Mouse (Mus musculus) lung, adult 2 months (tissue): ENCODE data around the gene Drc3. TPM values are rescaled to one million over a fixed set of nuclear protein-coding genes. Genes with fewer than 3 reads are reported as not detected.

Source experiments
- DNase-seq: peaks from one replicate; pipeline ENCODE4 v3.0.0; 2022
- H3K4me1 ChIP-seq: fragments of 200-500 bp; 2 replicates; pipeline ENCODE4 v1.6.1; 2011; ENCODE audit warnings: low read length; ENCODE audit not compliant: control insufficient read depth, insufficient read depth
- H3K4me3 ChIP-seq: fragments of 200-500 bp; replicated peaks from 2 replicates; pipeline ENCODE3; 2011; ENCODE audit warnings: low read depth, mild to moderate bottlenecking, control low read depth, low read length; ENCODE audit errors: extremely low read depth
- CTCF ChIP-seq: fragments of 200-500 bp; IDR thresholded peaks from 2 replicates; pipeline ENCODE4 v1.5.1; 2011; ENCODE audit warnings: mild to moderate bottlenecking, low read length, control low read depth; ENCODE audit not compliant: insufficient read depth
- POLR2A ChIP-seq: fragments of 200-500 bp; IDR thresholded peaks from 2 replicates; pipeline ENCODE4 v1.6.1; 2011; ENCODE audit warnings: low read depth, mild to moderate bottlenecking, control low read depth, low read length, borderline replicate concordance; ENCODE audit errors: extremely low read depth
- WGBS: fragments of 180-500 bp; shearing (Covaris S2); methylation state at CpG from one replicate; pipeline ENCODE4 v1.1.7; 2018; 5-methylcytosine and 5-hydroxymethylcytosine counted together
- polyA plus RNA-seq: library from polyadenylated mRNA; depleted of rRNA; stranded (reverse); fragments of >200 nt; gene quantifications from 2 replicates; pipeline ENCODE4 v1.2.3, GENCODE M21; 2012; rRNA removed

Gene Drc3
- polyA plus RNA-seq, result 10.9 and 17.7 TPM in 2 replicates

DNA sequence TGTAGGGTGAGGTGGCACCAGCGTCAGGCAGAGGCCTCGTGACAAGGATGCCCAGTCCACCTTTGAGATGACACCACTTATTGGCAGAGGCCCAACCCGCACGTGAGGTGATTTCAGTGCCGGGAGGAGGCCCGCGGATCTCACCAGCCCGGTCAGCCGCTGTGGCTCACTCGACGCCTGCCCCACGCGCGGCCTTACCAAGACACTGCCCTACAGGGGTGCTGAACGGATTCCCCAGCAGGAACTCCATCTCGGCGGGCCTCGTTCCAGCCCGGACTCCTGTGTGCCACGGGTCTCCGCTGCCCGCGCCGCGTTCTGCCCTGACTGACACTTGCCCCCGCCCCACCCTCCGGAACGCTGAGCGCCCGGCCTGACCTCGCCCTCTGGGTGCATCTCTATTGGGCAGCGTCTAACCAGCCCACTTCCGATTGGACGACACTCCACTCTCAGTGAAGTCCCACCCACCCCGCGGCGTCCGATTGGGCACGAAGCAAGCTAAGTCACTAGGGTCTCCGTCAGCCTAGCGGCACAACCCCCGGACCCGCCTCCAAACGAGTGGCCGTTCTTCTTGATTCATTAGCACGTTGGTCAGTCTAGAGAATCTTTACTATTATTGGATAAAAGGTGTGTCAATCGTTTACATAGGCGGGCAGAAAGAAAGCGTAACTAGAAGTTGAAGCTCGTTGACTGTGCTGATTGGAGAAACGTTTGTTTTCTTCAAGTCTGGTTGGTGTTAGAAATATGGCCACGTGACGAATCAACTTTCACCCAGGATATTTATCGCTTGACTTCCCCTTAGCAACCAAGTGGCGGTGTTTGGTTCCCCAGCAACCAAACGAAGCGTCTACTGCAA lies at the start of gene Drc3, which contains the start of gene Tom1l2:
TSS of gene Drc3 (plus strand) at position 771 of the 853 bp plus-strand sequence.
TSS of gene Tom1l2 (minus strand) at position 347 of the 853 bp plus-strand sequence.
- under 1% methylated on average over 57 of the region's 57 CpGs for WGBS
- DNase-seq, result peak; percentile 96
- Histone ChIP-seq H3K4me1 (peaks cover 7% of the 10 kb centered on the region), H3K4me3 (peak within 1 kb of the TSS; percentile 81)
- TF ChIP-seq CTCF (no peak), POLR2A (peak; percentile 74; the same call in 1 of the 2 replicates)

DNA sequence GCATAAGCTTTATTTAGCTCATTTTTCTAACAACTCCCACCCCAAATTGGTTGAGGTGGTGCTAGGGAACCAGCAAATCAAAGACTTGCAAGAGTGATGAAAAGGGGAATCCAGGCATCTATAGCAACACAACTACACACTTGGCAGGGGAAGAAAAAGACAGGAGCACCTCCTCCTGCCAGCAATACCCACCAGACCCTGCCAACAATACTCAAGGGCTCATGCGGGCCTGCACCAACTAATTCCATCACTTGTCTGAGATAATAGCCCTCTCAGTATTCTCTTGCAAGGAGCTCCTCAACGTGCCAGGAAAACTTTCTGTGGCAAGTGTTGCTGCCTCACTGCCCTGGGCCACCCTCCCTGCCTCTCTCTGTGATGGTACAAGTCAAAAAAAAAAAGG lies 49.6 kb upstream of the Drc3 start:
- TF ChIP-seq CTCF (no peak), POLR2A (no peak)
- no peak for DNase-seq
- Histone ChIP-seq H3K4me1 (peaks cover 18% of the 10 kb centered on the region), H3K4me3 (no peak overlapping the region)
- WGBS, result 68% methylated on average over 2 of the region's 2 CpGs

DNA sequence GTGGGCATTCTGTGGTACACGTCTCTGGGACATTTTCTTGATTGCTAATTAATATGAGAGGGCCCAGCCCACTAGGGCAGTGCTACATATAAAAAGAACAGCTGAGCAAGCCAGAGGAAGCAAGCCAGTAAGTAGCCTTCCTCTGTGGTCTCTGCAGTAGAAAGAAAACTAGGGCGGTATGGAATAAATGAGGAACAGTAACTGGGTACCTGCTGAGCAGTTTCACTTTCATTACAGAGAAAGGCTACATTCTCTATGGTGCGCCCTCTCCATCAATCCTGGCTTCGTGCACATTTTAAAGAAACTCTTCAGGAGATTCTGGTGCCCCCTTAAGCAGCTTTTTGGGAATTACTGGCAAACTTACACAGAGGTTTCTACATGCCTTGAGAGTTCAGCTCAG lies 47.5 kb upstream of the Drc3 start:
- TF ChIP-seq CTCF (no peak), POLR2A (no peak)
- Histone ChIP-seq H3K4me1 (peaks cover 19% of the 10 kb centered on the region), H3K4me3 (no peak overlapping the region)
- WGBS, result 39% methylated on average over 4 of the region's 4 CpGs
- DNase-seq, result no peak

DNA sequence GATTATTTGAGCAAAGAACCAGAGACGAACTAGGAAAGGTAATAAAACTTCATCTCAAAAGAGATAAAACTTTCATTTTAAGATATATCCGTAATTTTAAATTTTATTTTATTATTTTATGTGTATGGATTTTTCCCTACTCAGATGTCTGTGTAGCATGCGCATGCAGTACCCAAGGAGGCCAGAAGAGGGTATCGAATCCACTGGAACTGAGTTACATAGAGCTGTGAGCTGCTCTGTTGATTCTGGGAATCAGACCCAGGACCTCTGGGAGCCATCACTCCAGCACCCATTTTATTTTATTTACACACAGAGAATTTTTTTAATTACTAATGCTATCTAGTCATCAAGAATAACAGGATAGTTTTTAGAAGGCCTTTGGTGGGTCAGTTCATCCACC lies 46.3 kb upstream of the Drc3 start:
- WGBS, result 88% methylated on average over 4 of the region's 4 CpGs
- peak; percentile 48 for TF ChIP-seq CTCF
- no peak for TF ChIP-seq POLR2A
- H3K4me1 ChIP-seq, result peaks cover 22% of the 10 kb centered on the region
- no peak overlapping the region for H3K4me3 ChIP-seq
- peak; percentile 53 for DNase-seq

DNA sequence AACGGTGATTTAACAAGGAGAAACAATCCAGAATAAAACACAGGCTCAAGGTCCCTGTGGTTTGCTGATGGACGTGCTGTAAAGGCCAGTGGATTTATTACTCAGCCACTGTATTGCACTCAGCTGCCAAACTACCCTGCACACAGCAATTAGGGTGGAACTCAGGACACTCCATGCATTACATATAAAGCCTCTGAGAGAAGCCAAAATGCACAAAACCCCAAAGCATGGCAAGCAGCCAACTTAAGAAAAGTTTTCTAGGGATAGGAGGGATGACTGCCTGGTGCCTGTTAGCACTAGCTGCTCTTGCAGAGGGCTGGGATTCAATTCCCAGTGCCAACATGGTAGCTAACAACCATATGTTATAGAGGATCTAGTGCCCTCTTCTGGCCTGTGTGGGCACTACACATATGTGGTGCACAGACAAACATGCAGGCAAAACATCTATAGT lies 45.7 kb upstream of the Drc3 start:
- H3K4me1 ChIP-seq, result peaks cover 17% of the 10 kb centered on the region
- no peak for DNase-seq
- no peak overlapping the region for H3K4me3 ChIP-seq
- TF ChIP-seq CTCF, result 0 out of 2 replicates have a peak, but pooled peaks have one; percentile 17
- no peak for TF ChIP-seq POLR2A
- 83% methylated on average over 2 of the region's 2 CpGs for WGBS

DNA sequence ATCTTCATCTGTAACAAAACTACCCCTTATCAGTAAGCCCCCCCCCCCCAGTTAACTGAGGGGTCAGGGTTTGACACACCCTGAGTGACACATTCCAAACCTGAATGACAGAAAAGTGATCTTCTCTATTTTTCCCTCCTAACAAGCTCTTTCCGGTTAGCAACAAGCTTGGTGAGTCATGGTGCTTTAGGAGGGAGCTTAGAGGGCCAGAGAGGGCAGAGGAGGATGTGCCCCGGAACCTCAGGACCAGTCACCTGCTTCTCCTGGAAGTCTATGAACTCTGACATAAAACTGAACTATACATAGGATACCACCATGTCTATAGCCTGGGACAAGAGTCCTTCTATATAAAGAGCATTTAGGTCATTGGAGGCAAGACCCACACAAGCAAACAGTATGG lies 45.1 kb upstream of the Drc3 start:
- Histone ChIP-seq H3K4me1 (peaks cover 17% of the 10 kb centered on the region), H3K4me3 (no peak overlapping the region)
- no peak for TF ChIP-seq CTCF
- TF ChIP-seq POLR2A, result no peak
- 48% methylated on average over 2 of the region's 2 CpGs for WGBS
- DNase-seq, result no peak

DNA sequence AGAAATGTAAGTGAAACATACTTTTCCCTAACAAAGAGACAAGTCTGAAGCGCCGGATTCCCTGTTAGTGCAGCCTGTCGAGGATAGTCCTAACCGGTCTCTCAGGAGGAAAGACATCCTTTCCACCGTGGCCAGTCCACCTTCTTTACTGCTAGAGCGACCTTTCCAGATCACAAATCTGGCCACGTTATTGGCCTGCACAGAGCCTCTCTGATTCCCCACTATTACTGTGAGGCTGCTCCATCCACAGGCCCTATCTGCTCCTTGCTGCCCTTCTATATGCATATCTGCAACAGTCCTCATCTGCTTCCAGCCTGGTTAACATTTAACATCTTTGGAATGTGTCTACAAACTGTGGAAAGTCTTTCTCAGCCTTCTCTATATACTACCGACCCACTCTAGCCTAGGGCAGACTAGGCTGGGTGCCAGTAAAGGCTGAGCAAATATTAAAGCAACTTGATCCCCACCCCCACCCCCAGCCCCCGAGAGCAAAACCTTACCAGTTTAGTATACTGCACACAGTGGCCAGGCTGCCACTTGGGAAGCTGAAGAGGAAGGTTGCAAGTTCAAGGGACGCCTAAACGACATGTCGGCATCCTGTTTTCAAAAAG lies 44.5 kb upstream of the Drc3 start:
- Histone ChIP-seq H3K4me3 (no peak overlapping the region), H3K4me1 (peaks cover 17% of the 10 kb centered on the region)
- DNase-seq, result no peak
- TF ChIP-seq POLR2A (no peak), CTCF (no peak)
- WGBS, result 38% methylated on average over 12 of the region's 12 CpGs

DNA sequence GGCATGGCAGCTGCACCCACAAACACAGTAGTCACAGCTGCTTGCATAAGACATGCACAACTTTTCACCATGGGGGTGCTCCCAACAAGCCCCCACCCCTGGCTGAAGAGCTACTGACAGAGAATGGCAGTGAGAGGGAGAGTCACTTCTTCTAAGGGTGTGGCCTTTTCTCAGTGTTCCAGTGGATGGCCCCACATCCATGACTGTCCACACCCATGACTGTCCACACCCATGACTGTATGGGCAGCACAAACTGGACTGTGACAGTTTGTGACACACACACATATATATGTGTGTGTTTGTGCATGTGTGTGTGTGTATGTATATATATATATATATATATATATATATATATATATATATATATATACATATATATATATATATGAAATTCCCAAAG lies 43.3 kb upstream of the Drc3 start:
- DNase-seq, result no peak
- no peak overlapping the region for H3K4me3 ChIP-seq
- peaks cover 17% of the 10 kb centered on the region for H3K4me1 ChIP-seq
- TF ChIP-seq CTCF, result no peak
- TF ChIP-seq POLR2A, result no peak

DNA sequence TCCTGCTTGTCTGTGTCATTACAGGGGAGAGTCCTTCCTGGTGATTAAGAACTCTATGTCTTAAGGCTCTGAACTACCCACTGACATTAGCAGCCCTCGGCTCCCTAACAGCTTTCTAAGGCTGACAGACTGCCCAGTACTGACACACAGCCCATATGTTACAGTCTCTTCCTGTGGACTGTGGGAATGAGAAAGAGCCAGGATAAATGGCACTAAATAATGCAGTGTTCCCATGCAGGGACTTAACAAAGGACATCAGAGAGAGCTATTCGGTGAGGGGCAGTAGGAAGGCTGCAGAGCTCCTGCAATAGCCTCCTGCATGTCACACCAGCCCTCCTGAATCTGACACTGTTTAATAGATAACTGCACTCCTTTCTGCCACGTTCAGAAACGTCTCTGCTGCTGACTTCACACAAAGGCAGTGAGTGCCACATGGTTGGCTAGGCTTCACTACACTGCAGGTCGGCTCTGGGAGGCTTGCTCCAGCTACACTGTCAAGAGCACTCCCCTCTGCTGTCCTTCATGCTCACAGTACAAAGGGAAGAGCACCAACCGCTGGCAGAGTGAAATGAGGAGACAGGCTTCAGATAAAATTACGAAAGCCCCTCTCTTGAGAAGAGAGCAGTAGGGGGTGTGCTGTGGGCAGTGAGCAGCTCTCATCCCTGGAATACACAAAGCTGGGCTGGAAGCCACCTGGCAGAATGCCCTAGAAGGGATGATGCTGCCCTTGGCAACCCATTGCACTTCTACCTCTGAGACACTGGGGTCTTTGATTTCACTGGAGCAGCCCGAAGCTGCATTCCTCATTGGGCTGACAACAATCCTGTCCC lies 41.9 kb upstream of the Drc3 start:
- Histone ChIP-seq H3K4me3 (no peak overlapping the region), H3K4me1 (peaks cover 17% of the 10 kb centered on the region)
- WGBS, result 22% methylated on average over 8 of the region's 8 CpGs
- peak; percentile 51 for DNase-seq
- TF ChIP-seq CTCF (no peak), POLR2A (no peak)
